Mouse (Mus musculus) neutrophil, adult 65 days (primary cell): Measurements from ENCODE around the gene Fmo4. TPM values are rescaled to one million over a fixed set of nuclear protein-coding genes. Genes with fewer than 3 reads are reported as not detected.

Source experiments
- total RNA-seq: library from RNA; stranded (reverse); gene quantifications from 2 replicates; pipeline ENCODE4 v1.2.4, GENCODE M21; 2023

Fmo4 gene
- total RNA-seq, result not detected in 2 replicates

DNA sequence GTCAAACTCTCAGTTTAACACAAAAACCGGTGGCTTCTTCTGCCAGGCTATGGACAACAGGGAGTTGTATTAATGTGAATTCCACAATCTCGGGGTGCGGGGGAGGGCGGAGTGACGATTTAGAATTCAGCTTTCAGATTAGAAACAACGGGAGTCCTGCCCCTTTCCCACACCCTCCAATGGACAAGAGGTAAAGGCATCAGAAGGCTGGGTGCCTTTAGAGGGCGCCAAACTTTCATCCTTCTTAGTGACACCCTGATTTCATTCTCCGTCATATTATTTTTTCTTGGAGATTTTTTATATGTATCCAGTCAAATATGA is at the start of gene Fmo4:
TSS of gene Fmo4 (minus strand) at position 137 of the 321 bp plus-strand sequence.

Other genes starting within 250 kb of the Fmo4 start
- gene Vamp4, start 243.5 kb downstream of the Fmo4 start, total RNA-seq, result 91.0 and 128 TPM in 2 replicates
- gene Myoc, start 174.8 kb downstream of the Fmo4 start, total RNA-seq, result not detected in 2 replicates
- gene Myocos, start 155.8 kb downstream of the Fmo4 start, total RNA-seq, result not detected in 2 replicates
- 169 and 204 TPM in 2 replicates for gene Prrc2c, start 73.4 kb downstream of the Fmo4 start, total RNA-seq
- gene Fmo1, start 52.6 kb upstream of the Fmo4 start, total RNA-seq, result not detected in 2 replicates
- gene Fmo2, start 84.8 kb upstream of the Fmo4 start, total RNA-seq, result not detected in 2 replicates
- not detected in 2 replicates for gene Fmo6, start 123.5 kb upstream of the Fmo4 start, total RNA-seq
- not detected in 2 replicates for gene Fmo3, start 170.6 kb upstream of the Fmo4 start, total RNA-seq